Mouse (Mus musculus) MN1 (cell line): ENCODE measurements around the gene Slc7a3.
"Not testable (repeated sequence)": the region's sequence is repeated elsewhere in the genome, so short reads cannot be mapped to it uniquely, and the experiment has no call there.

Experiments used
- DNase-seq: peaks from one replicate; pipeline ENCODE4 v3.0.0-alpha.2; 2016; ENCODE audit warnings: low spot score

Slc7a3 gene

GRCm38 (mm10) chrX:101085920-101086319, at the start of gene Slc7a3:
Slc7a3 (minus strand) TSS chrX:101086020.
- no peak for DNase-seq

GRCm38 (mm10) chrX:101131992-101132791, 46.4 kb upstream of the Slc7a3 start:
- DNase-seq: peak; percentile 57

GRCm38 (mm10) chrX:101131001-101131400, 45.2 kb upstream of the Slc7a3 start:
- DNase-seq: peak; percentile 57

- no peak for DNase-seq
Measured at GRCm38 (mm10) chrX:101128559-101128958, 42.7 kb upstream of the Slc7a3 start.

- peak; percentile 7 for DNase-seq
Measured at GRCm38 (mm10) chrX:101126977-101127376, 41.2 kb upstream of the Slc7a3 start.

- peak; percentile 6 for DNase-seq
Measured at GRCm38 (mm10) chrX:101126474-101126955, 40.7 kb upstream of the Slc7a3 start.

- no peak for DNase-seq
Measured at GRCm38 (mm10) chrX:101120546-101120945, 34.7 kb upstream of the Slc7a3 start.

GRCm38 (mm10) chrX:101085211-101085610, 609 bp downstream of the Slc7a3 start:
- not testable (repeated sequence) for DNase-seq

GRCm38 (mm10) chrX:101084192-101084591, 1.6 kb downstream of the Slc7a3 start:
- DNase-seq: no peak

- no peak for DNase-seq
Measured at GRCm38 (mm10) chrX:101065245-101065644, 20.6 kb downstream of the Slc7a3 start.

- DNase-seq: peak; percentile 52
Measured at GRCm38 (mm10) chrX:101063503-101063902, 22.3 kb downstream of the Slc7a3 start.

- no peak for DNase-seq
Measured at GRCm38 (mm10) chrX:101059541-101059940, 26.3 kb downstream of the Slc7a3 start, which contains the start of gene Tex11. Tex11 (minus strand) TSS chrX:101059667.
